ENCODE assay signal across 1 mouse cellular context in genomic region chr10:81382039-81382438, GRCm38 (mm10).
A peak's percentile ranks its signal among the peaks of the same experiment; 100 is the strongest.
TF ChIP-seq lines count a peak whose summit lies in the region.

No protein-coding gene starts in this region.

TF ChIP-seq in MEL, 35 proteins besides CTCF, POLR2A, EP300 and RAD21:
- TF ChIP-seq UBTF (IDR thresholded peaks at IDR 0.05; ENCODE audit: borderline replicate concordance, insufficient read depth, low read depth, low read length) = no peak
- TF ChIP-seq POLR2AphosphoS5 (IDR thresholded peaks at IDR 0.05; ENCODE audit: borderline replicate concordance, low read depth, low read length) = no peak
- TF ChIP-seq MAZ (IDR thresholded peaks at IDR 0.05; ENCODE audit: low read depth, low read length) = peak; percentile 93
- peak; percentile 91 for TF ChIP-seq MYB (IDR thresholded peaks at IDR 0.05; ENCODE audit: low read depth, low read length)
- no peak for TF ChIP-seq USF2 (IDR thresholded peaks at IDR 0.05; ENCODE audit: borderline replicate concordance in 1 of 2, insufficient read depth in 1 of 2, low read depth in 1 of 2, low read length in 2 of 2)
- peak; percentile 99 for TF ChIP-seq ETS1 (IDR thresholded peaks at IDR 0.05; ENCODE audit: low read depth, low read length)
- TF ChIP-seq ZNF384 (IDR thresholded peaks at IDR 0.05; ENCODE audit: low read depth, low read length) = peak; percentile 97
- peak; percentile 99 for TF ChIP-seq BHLHE40 (IDR thresholded peaks at IDR 0.05; ENCODE audit: borderline replicate concordance, low read depth, low read length)
- TF ChIP-seq CHD1 (IDR thresholded peaks at IDR 0.05; ENCODE audit: low read depth, low read length) = no peak
- TF ChIP-seq MAFK (IDR thresholded peaks at IDR 0.05; ENCODE audit: borderline replicate concordance, low read depth, low read length) = peak; percentile 85; the same call in 1 of the 2 replicates
- peak; percentile 95 for TF ChIP-seq MYC (IDR thresholded peaks at IDR 0.05; ENCODE audit: low read depth, low read length)
- TF ChIP-seq MEF2A (IDR thresholded peaks at IDR 0.05; ENCODE audit: extremely low read depth, insufficient replicate concordance, low read depth, low read length, poor library complexity, severe bottlenecking) = peak; percentile 71; the same call in 1 of the 2 replicates
- no peak for TF ChIP-seq ZKSCAN1 (IDR thresholded peaks at IDR 0.05; ENCODE audit: low read depth, low read length)
- TF ChIP-seq CHD2 (IDR thresholded peaks at IDR 0.05; ENCODE audit: low read length) = peak; percentile 36
- TF ChIP-seq NRF1 (IDR thresholded peaks at IDR 0.05; ENCODE audit: insufficient read depth, low read depth, low read length, poor library complexity, severe bottlenecking) = no peak
- peak; percentile 49 for TF ChIP-seq NELFE (IDR thresholded peaks at IDR 0.05; ENCODE audit: low read depth, low read length)
- 0 out of 2 replicates have a peak, but pooled peaks have one; percentile 50 for TF ChIP-seq E2F4 (IDR thresholded peaks at IDR 0.05; ENCODE audit: borderline replicate concordance, low read depth, low read length)
- peak; percentile 57; the same call in 1 of the 2 replicates for TF ChIP-seq HCFC1 (IDR thresholded peaks at IDR 0.05; ENCODE audit: low read depth, low read length)
- TF ChIP-seq SIN3A (IDR thresholded peaks at IDR 0.05; ENCODE audit: low read length) = peak; percentile 100
- TF ChIP-seq ZC3H11A (IDR thresholded peaks at IDR 0.05; ENCODE audit: low read depth, low read length) = no peak
- TF ChIP-seq RCOR1 (IDR thresholded peaks at IDR 0.05; ENCODE audit: low read depth, low read length) = peak; percentile 98
- TF ChIP-seq JUND (IDR thresholded peaks at IDR 0.05; ENCODE audit: low read depth, low read length) = no peak; the same call in 1 of the 2 replicates
- 0 out of 2 replicates have a peak, but pooled peaks have one; percentile 50 for TF ChIP-seq ELF1 (IDR thresholded peaks at IDR 0.05; ENCODE audit: low read depth, low read length)
- TF ChIP-seq TAL1 (IDR thresholded peaks at IDR 0.05; ENCODE audit: low read length) = peak; percentile 100
- peak; percentile 77 for TF ChIP-seq POLR2AphosphoS2 (IDR thresholded peaks at IDR 0.05; ENCODE audit: low read length)
- TF ChIP-seq GABPA (IDR thresholded peaks at IDR 0.05; ENCODE audit: low read depth, low read length) = peak; percentile 63; the same call in 1 of the 2 replicates
- peak; percentile 97 for TF ChIP-seq MAX (IDR thresholded peaks at IDR 0.05; ENCODE audit: low read length)
- no peak for TF ChIP-seq ZMIZ1 (IDR thresholded peaks at IDR 0.05; ENCODE audit: low read depth, low read length)
- peak; percentile 98 for TF ChIP-seq GATA1 (IDR thresholded peaks at IDR 0.05; ENCODE audit: low read depth, low read length)
- TF ChIP-seq USF1 (IDR thresholded peaks at IDR 0.05; ENCODE audit: low read depth, low read length) = peak; percentile 67
- TF ChIP-seq KAT2A (conservative IDR thresholded peaks at IDR 0.05; ENCODE audit: low read depth, low read length) = no peak; the same call in 1 of the 2 replicates
- TF ChIP-seq MXI1 (IDR thresholded peaks at IDR 0.05; ENCODE audit: low read depth, low read length) = peak; percentile 97
- peak; percentile 32; the same call in 1 of the 2 replicates for TF ChIP-seq TBP (IDR thresholded peaks at IDR 0.05; ENCODE audit: low read depth, low read length)
- no peak; the same call in 1 of the 2 replicates for TF ChIP-seq SMC3 (IDR thresholded peaks at IDR 0.05; ENCODE audit: low read depth, low read length)
- peak; percentile 100 for TF ChIP-seq TCF12 (IDR thresholded peaks at IDR 0.05; ENCODE audit: low read depth, low read length)
TF ChIP-seq in MEL: peak in this region for 24.
